Mouse (Mus musculus): ENCODE measurements around the gene Golm1.

DNA sequence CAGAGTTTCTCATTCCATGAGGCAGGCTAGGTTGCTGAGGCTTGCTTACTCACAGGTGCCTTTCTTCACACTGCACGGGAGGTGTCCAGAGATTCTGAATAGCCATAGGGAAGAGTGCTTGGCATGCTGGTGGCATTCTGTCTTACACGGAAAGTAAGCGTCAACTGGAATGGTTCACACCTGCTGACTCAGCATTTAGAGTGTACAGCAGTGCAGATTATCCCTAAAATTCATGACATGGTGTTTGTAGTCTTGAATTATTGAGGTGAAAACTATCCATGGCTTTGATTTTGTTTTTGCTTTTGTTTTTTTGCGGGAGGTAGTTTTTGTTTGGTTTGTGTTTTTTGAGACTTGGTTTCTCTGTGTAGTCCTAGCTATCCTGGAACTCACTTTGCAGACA is 65.7 kb downstream of the Golm1 start:
- no peak for TF ChIP-seq CTCF (IDR thresholded peaks at IDR 0.05; ENCODE audit: extremely low read depth, insufficient read depth, insufficient read length, insufficient replicate concordance)
- no peak for TF ChIP-seq POLR2A (IDR thresholded peaks at IDR 0.05; ENCODE audit: low read depth, low read length)

Data from spleen, adult 2 months (tissue).